Mouse (Mus musculus) brain, embryonic 14.5 days (tissue): ENCODE results near the gene Nceh1.

Experiments used
- CTCF ChIP-seq: fragments of 200-500 bp; IDR thresholded peaks from 2 replicates; pipeline ENCODE4 v1.5.1; 2012; ENCODE audit warnings: inconsistent platforms, mild to moderate bottlenecking, moderate library complexity, borderline replicate concordance; ENCODE audit not compliant: insufficient read depth, insufficient read length; ENCODE audit errors: extremely low read depth
- POLR2A ChIP-seq: fragments of 200-500 bp; IDR thresholded peaks from 2 replicates; pipeline ENCODE4 v1.6.1; 2012; ENCODE audit warnings: mild to moderate bottlenecking, inconsistent platforms, borderline replicate concordance; ENCODE audit not compliant: poor library complexity, insufficient read depth, insufficient read length, severe bottlenecking; ENCODE audit errors: extremely low read depth

GRCm38 (mm10) chr3:27234976-27235375, 52.2 kb downstream of the Nceh1 start:
- TF ChIP-seq CTCF (no peak), POLR2A (no peak)
